ENCODE assay signal across 22 mouse cellular contexts in the genomic region with DNA sequence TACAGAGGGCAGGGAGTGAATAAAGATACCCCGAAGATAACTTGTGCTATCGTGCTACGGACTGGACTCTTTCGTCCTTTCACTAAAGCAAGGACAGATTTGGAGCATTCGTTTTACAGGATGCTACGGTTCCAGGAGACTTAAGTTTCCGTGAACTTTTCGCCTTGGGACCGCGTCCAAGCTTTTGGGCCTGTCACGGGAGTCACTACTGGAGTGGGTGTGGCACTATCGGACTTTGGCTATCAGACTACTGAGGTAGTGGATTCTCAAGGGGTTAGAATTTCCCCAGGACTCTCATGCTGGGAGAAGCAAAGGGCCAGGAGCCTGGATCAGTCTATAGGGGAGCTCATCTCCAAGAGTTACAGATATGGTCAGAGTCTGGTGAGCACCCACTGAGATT.
"Had no signal": no experiment of that assay in that cellular context is flagged by ENCODE, and none has a peak within 500 bp of the region (broad histone marks: within the 10 kb centered on the region; RNA-seq: fewer than 3 reads in every experiment).

No protein-coding gene starts in this region.

- H3K4me3 ChIP-seq: lung, embryonic 15.5 days; midbrain, embryonic 10.5 days; midbrain, embryonic 12.5 days; myocyte; neural tube, embryonic 13.5 days; neural tube, embryonic 15.5 days; stomach, embryonic 15.5 days had no signal

- H3K27me3 ChIP-seq: lung, embryonic 15.5 days; midbrain, embryonic 12.5 days; neural tube, embryonic 13.5 days; neural tube, embryonic 15.5 days; stomach, embryonic 15.5 days had no signal

- H3K4me1 ChIP-seq: lung, embryonic 15.5 days; midbrain, embryonic 12.5 days; neural tube, embryonic 13.5 days; neural tube, embryonic 15.5 days had no signal

- DNase-seq: lung, adult 2 months; lung, postnatal 14 days; lung, postnatal 36 days; midbrain, embryonic 14.5 days; retina, postnatal 1 day; right cerebral cortex, adult 18-20 months; right cerebral cortex, postnatal 25 days; right cerebral cortex, postnatal 4 days; thymus, adult 2 months; thymus, postnatal 25 days; thymus, postnatal 4 days had no signal

- H3K9ac ChIP-seq: lung, embryonic 15.5 days; midbrain, embryonic 12.5 days; neural tube, embryonic 13.5 days; neural tube, embryonic 15.5 days; stomach, embryonic 15.5 days had no signal

- ATAC-seq: lung, postnatal 0 days; midbrain, embryonic 16.5 days had no signal

- H3K36me3 ChIP-seq: lung, embryonic 15.5 days; midbrain, embryonic 10.5 days; midbrain, embryonic 12.5 days; neural tube, embryonic 13.5 days; neural tube, embryonic 15.5 days; stomach, embryonic 15.5 days had no signal

- H3K27ac ChIP-seq: lung, embryonic 15.5 days; macrophage; midbrain, embryonic 10.5 days; midbrain, embryonic 12.5 days; neural tube, embryonic 13.5 days; neural tube, embryonic 15.5 days; stomach, embryonic 15.5 days; stomach, postnatal 0 days had no signal

- H3K4me2 ChIP-seq: lung, embryonic 15.5 days; midbrain, embryonic 12.5 days; neural tube, embryonic 13.5 days; neural tube, embryonic 15.5 days; stomach, embryonic 15.5 days had no signal

- H3K9me3 ChIP-seq: lung, embryonic 15.5 days; midbrain, embryonic 10.5 days; midbrain, embryonic 12.5 days; neural tube, embryonic 13.5 days; neural tube, embryonic 15.5 days; stomach, embryonic 15.5 days had no signal
